Mouse (Mus musculus): ENCODE data around the gene Cfap58.

The Cfap58 gene

DNA sequence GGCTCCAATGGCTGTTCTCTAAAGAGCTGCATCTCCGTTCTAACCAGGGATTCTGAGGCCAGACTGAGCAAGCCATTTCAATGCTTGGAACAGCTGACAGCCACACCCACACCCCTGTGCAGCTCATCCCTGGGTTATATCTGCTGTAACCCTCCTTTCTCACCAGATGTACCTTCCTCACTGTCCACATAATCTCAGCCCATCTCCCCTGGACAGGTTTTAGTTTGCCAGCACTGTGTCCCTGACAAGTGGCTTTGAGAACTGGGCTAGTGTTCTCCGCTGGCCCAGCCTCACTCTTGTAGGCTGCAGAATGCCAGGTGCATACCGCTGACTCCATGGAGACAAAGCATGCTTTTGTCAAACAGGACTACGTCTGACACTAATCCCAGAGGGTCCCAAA lies 20.1 kb upstream of the Cfap58 start:
- DNase-seq (ENCODE audit: low read depth, low spot score) = no peak

DNA sequence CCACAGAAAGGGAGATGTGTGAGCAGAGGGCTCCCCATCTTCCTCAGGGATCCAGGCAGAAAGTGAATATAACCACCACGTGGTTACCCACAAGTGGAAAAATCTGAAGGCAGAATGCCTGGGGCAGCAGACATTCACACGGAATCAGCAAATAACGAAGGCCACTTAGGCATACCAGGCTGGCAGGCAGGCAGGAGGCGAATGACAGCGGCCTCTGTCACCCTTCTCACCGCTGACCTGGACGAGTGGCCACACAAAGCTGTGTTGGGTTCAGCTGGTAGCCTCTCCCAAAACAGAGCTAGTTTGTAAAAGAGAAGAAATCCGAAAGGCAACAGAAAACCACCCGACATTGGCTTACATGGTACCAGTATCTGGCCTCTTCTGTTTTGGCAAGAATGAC lies 19.5 kb upstream of the Cfap58 start:
- no peak for DNase-seq (ENCODE audit: low read depth, low spot score)

DNA sequence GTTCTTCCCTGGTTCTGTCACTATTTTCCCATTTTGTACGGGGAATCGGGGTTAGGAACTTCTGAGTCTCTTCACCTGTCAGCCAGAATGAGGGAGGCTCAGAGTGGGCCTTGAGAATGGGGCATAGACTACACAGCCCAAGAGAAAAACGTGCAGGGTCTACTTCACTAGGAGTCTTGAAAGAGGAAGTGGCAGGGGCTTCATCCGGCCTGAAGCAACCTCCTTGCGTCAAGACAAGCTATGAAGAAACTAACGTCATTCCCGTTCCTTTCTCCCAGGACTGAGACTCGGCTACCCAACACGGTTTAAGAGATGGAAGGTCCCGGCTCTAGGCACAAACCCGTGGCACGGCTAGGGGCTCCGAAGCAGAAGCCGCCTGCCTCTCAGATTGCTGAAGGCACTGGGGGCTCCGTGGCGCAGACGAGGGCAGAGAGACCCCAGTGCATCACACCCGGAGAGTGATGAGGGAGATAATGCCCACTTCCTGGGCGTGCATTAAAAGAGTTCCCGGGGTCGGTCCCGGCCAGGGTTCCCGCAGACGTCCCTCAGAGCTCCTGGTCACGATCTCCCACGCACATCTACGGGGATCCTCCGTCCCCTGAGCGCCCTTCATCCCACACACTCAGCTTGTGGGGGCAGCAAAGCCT lies 18.9 kb upstream of the Cfap58 start:
- no peak for DNase-seq (ENCODE audit: low read depth, low spot score)

DNA sequence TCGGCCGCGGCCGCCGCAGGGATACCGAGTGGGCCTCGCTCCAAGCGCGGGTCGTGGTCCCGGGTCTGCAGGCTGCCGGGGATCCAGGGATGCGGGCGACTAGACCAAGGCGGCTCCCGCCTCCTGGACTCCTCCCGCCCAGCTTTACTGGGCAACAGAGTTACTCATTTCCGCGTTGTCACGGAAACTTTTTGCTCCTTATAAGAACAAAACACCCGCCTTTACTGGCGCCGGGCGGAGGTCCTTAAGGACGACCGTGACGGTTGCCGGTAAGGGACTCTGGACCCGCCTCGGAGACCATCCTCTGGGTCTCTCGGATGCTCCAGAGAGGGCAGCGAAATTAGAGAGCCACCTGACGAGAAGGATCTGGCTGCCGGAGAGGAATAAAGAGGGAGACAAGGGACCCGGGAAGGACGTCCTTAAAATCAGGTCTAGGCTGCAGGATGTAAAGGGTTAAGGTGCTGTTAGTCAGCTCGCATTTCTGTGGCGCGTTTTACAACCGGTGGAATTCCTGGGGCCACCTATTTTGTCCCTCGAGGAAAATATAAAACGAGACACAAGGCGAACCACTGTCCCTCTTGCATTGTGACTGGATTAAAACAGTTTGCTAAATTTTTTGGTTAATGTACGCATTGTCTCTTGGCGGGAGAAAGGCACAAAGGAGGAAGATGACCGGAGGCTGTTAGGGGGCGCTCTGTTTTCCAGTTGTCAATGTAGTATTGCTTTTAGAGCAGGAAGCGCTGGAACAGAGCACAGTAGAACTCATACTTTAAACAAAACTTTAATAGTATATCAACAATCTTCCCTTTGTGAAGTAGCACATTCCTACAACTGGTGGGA lies 18.1 kb upstream of the Cfap58 start, which contains the start of the genes Cfap43 and Itprip:
TSS of gene Cfap43 (minus strand) at position 162 of the 840 bp plus-strand sequence.
TSS of gene Itprip (minus strand) at position 174 of the 840 bp plus-strand sequence.
- DNase-seq (ENCODE audit: low read depth, low spot score) = peak; percentile 76

DNA sequence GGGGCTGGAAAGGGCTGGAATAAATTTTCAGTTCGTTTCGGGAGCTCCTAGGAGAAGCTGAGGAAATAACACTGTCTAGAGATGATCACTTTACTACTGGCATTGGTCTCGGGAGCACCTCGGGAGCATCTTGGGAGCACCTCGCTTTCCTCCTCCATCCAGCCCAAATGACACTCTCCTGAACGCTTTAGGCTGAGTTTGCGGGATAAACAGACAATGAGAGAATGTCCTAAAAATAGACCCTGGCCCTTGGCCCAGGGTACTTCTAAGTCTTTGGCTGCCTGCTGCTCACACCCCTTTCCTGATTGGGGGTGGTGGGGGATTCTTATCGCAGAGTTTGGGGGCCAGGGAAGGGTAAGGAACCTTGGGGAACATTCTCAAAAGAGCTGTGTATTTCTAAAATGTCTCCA lies 17.5 kb upstream of the Cfap58 start:
- DNase-seq (ENCODE audit: low read depth, low spot score) = no peak

DNA sequence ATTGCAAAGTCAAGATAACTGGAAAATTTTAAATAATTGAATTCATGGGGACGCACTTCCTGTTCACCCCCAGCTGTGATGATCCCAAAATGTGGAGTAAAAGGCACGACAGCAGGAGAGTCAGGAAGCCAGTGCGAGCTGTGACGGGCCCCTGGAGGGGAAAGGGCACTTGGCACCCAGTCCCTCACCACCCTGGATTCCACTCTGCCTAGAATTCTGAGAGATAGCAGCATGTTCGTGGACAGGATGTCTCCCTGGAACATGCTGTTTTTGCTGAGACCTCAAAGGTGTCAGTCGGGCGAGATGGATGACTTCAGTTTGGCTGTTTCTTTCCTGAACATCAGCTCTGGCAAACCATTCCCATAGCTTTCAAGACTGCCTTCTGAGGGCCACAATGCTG lies 11.7 kb upstream of the Cfap58 start:
- no peak for DNase-seq (ENCODE audit: low read depth, low spot score)

DNA sequence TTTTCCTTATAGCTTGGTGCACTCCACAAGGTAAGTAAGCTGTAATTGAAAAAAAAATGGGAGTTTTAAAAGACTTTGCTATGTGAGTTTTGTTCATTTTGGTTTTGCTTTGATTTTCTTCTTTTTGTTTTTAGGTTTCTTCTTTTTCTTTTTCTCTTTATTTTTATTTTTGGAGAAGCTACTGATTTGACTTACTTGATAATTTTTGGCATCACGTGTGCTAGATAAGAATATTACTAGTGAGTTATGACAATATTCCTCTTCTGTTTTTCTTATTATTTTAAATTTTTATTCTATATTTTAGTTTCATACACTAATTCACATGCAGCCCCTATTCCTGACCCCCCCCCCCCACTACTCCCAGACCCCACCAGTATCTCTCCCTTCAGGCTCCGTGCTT lies 10.4 kb upstream of the Cfap58 start:
- no peak for DNase-seq (ENCODE audit: low read depth, low spot score)

DNA sequence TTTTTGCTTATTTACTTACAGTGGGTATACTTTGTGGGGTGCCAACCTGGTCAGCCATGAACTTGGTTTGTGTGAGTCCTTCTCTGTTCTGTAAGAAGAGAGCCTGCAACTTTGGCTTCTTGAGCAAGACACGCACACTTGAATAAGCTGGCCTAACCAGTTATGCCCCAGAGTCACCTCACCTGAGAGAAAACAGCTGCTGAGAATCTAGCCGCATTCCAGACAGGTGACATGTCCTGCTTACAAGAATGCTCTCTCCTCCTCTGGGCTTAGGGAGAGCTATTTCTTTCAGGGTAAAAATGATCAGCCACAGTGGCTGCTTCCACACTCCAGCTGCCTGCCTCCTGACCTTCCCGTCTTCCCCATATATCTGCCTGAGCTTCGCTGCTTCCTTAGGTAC lies 8.4 kb upstream of the Cfap58 start:
- no peak for DNase-seq (ENCODE audit: low read depth, low spot score)

DNA sequence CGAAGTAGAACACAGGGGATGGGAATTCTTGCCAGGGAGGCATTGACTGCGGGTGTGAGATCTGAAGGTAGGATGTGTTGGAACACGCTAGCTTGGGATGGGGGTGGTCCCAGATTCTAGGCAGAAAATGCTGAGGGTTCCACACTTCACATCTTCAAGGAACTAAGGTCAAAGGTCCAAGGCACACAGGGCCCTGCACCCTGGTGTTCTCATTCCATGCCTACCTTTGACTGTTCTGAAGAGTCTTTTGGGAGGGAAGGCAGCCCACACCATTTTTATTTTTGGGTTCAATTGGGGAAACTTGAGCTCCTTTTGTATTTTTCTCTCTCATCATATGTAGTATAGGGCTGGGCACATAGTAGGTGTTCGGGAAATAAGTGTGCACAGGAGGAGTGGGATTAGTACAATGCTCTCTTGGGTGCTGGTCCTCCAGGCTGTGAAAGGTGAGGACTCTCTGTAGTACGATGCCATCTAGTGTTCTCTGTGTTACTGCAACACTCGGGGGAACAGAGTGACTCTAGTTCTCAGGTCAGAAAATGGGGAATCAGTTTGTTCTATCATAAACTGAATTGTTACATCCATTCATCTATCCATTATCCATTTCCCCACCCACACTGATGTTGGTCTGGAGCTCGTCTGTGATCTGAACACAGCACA lies 5.4 kb upstream of the Cfap58 start:
- DNase-seq (ENCODE audit: low read depth, low spot score) = peak; percentile 70

DNA sequence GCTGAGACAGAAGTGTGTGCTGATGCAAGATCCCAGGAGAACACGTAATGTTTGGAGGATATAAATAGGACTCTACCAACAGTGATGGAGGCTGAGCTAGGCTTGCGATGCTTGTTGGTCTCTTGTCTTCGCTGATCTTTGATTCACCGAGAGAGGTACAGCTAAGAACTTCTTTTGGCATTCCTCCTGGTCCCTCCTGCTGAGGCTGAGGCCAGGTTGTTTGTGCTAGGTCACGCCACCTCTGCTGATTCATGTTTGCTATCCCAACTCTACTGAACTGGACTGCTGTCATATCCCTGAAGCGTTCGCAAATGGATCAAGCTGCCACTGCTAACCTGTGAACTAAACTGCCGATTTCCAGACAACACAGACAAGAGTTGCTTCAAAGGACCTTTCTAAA lies 3.3 kb upstream of the Cfap58 start:
- no peak for DNase-seq (ENCODE audit: low read depth, low spot score)

DNA sequence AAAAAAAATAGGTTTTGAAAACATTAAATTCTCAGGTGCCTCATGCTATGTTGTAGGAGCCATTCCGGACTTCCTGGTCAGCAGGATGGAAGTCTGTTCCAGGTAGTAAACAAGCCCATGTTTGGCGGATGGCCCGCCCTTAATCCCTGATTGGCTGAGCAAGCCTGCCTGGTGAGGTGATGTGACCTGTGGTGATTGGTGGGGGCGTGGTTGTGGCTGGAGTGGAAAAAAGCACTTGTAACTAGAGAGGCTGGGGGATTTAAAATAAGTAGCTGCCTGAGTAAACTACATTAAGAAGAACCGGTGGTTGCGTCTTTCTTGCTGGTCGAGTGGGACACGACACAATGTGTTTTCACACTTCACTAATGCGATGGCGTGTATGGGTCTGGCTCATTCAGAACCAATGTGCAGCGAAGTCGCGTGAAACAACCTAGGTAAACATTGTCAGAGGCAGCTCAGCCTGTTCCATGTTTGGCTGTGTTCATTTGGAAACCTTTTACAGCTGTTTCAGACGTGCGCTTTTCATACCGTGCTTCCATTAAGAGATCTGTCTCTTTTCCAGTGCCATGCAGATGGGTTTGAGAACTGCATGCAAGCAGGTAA lies 2.7 kb upstream of the Cfap58 start:
- DNase-seq (ENCODE audit: low read depth, low spot score) = no peak

DNA sequence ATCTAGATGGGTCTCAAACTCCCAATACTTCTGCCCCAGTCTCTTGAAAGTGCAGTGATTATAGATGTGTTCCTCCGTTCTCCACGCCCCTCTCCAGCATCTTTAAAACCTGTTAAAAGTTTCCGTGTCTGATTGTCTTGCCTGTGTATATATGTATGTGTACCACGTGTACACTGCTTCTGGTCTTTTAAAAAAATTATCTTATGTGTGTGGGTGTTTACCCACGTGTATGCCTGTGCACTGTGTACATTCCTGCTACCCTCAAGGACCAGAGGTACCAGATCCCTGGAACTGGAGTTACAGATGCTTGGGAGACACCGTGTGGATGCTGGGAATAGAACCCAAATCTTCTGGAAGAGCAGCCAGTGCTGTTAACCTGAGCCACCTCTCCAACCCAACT lies 1.9 kb upstream of the Cfap58 start:
- DNase-seq (ENCODE audit: low read depth, low spot score) = no peak

DNA sequence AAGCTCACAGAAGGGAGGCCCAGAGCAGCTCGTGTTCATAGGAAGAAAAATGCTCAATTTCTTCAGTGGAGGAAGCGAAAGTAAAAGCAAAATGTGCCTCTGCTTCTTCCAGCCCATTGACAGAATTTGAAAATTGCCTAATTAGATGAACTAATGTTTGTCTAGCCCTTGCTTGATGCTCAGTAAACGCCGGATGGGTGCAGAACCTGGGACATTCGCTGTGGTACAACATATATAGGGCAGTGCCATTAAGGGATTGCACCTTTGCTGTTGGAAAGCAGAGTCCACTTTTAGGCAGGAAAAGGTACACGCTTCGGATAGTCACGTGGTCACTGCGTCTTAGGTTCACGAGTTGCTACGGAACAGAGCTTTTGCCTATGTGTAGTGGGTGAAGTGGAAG lies 985 bp upstream of the Cfap58 start:
- no peak for DNase-seq (ENCODE audit: low read depth, low spot score)

DNA sequence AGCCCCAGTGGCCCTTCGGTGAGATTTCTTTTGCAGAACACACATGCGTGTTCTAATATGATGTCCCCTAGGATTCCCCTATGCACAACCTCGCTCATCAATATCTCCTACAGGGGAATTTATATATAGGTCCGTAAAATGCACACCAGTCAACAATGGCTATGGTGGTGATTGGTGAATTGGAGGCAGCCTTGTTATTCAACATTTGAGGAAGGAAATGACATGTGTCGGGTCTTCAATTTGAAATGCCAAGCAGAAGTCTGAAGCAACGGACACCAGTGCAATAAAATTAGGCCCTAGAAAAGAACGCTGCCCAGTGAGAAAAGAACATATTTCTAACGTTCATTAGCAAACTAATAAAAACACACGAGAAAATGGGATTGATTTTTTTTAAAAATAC lies 537 bp upstream of the Cfap58 start:
- no peak for DNase-seq (ENCODE audit: low read depth, low spot score)

DNA sequence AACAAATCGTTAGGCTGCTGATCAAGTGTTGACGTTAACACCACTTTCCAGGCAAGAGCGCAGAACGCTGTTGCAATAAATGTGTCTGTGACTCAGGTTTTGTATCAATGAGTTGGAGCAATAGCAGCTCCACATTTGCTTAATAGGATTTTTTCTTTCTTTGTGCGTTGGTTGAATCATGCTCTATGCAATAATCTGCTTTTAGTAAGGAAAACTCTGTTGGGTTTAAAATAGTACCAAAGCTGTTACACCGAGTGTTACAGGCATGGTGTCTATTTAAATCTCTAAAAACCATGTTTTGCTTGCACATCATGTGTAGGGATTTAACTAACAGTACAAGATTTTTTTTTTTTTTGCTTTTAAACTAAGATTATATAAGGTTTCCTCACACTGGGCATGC lies 1.9 kb downstream of the Cfap58 start:
- DNase-seq (ENCODE audit: low read depth, low spot score) = peak; percentile 75

DNA sequence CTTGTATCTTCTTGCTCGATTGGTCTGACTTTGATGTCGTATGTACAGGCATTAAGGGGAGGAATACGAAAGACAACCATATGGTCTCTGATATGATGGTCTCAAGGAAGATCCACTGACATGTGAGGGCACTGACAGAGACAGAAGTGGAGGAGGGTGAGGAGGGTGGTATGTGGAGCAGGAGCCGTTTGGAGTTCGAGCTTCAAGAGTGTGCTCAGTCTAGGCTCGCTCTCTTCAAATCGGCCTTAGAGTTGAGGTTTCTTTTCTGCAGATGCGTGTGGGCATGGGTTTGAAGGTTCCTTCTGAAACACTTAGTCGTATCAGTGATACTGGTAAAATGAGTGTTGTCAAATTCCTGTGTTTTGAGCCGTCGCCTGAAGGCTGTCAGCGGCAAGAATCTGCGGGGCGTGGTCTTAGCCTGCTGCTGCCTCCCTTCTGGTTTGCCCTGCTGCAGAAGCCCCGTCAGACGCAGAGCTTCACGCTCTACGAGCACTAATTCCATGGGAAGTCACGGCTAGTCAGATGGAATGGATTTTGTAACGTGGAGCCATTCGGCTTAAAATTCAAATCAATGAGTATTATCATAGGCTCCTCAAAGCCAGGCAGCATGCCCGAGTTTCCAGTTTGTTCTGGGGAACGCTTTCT lies 9.5 kb downstream of the Cfap58 start:
- DNase-seq (ENCODE audit: low read depth, low spot score) = no peak

DNA sequence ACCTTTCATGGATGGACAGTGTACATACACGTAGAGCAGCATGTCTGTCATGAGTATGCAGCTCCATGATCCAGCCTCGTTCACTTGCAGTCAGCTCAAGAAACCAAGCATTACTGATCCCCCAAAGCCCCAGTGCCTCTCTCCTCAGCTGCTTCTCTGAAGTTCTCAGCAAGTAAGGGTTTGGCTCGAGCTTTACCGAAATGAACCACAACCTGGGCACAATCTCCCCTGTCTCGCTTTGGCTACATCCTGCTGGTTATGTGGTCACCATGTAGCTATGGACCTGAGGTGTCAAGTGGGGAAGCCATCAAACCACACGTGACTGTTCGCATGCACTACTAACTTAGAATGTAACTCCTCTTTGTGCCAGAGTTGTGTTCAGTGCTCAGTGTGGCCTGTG lies 13.5 kb downstream of the Cfap58 start:
- DNase-seq (ENCODE audit: low read depth, low spot score) = no peak

DNA sequence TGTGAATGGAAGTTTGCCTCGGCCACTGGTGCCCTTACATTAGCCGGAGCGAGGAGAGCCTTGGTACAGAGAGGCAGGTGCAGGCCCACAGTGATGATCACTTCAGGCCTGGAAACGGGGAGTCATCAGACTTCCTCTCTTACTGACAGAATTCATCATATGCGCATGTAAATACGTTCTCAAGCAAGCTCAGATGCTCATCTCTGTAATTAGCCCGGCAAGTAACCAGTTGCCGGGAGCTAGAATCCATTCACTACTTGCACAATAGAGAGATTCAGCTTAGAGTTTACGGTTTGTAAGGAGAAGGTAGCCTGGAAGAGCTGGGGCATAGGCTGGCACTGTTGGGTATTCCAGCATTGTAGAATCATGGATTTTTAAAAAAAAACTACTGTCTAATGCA lies 15.7 kb downstream of the Cfap58 start:
- no peak for DNase-seq (ENCODE audit: low read depth, low spot score)

DNA sequence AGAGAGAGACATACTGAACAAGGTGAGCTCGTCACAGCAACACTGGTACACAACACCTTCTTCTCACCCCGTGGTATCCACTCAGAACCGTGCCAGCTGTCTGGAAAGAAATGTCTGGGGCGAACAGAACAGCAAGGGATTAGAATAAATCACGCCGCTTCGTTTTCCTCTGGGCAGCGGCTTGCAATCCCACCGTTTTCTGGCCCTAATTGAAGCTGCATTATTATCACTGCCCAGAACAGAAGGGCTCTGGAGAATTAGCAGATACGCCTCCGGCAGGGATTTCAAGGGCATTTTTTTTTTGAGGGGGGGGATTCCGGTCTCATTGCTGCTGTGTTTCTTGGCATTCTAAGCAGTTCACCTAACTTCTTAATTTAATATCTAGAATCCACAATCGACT lies 20.7 kb downstream of the Cfap58 start:
- DNase-seq (ENCODE audit: low read depth, low spot score) = no peak

DNA sequence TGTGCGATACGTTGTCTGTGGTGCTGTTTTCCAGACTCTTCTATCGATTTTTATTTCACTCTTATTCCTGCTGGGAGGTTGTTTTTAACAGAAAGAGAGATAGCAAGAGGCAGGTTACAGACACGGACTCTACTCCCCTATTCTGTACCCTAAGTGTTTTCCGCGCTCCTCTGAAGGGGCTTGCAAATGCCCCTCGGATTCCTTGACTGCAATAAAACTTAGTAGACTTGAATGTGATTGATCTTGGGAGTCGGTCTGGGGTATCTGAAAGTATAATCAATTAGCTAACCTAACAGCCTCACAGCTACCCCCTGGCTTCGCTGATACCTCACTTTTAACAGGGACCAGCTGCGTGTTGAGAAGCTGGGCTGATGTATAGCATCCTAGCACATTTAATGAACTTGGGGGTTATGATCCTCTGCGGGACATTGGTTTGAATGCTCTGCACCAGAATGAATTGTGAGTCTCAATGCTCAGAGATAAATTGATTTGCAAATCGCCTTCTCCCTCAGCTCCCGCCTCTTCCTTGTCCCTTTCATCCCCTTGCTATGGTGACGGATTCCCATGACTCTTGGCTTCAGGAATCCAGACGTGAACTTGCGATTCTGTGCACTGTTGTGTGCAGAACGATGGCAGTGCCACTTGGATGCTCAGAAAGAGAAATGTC lies 31.7 kb downstream of the Cfap58 start:
- no peak for DNase-seq (ENCODE audit: low read depth, low spot score)

DNA sequence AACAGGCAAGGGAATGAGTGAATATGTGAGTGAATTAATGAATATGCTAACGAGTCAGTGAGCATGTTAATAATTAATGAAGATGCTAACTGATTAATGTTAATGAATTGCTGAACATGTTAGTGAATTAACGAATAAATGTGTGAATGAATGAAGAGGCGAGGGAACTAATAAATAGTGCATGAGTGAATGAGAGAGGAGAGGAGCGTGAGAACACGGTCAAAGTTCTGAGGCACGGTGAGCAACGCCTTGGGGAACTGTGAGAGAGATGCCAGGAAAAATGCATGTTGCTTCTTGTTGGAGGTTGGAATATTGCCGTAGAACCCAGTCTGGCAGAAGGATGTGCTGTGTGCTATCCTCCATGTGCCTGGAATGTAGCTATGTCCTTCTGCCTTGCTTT lies 33.6 kb downstream of the Cfap58 start:
- DNase-seq (ENCODE audit: low read depth, low spot score) = no peak

Measured in brain, adult 2 months (tissue).